Mouse (Mus musculus) spleen, embryonic (tissue): Measurements from ENCODE around the gene Foxc1.

Source experiments
- CTCF ChIA-PET: fragments of 350-600 bp; sonication (Branson Sonifier 250); formaldehyde crosslinking; loops from one replicate; lab custom pipeline; 2022; lab: Charles Lee

Gene Foxc1

DNA sequence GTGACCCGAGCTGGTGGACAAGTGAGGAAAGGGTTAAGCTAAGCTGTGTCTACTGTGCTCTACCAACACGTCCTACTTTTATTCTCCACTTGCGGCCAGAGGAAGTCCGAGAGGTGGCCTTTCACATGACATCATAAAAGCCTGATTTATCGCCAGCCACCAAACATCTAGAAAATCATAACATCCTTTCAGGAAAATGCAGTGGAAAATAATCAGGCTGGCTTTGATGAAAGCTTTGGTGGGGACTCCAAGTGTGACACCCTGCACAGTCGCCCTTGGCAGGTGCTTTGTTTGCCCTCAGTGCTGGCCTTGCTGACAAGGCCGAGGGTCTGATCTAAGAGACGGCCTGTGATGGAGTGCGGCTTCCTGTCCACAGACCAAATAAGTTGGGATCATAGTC, 23.9 kb downstream of the Foxc1 start:
- CTCF ChIA-PET, result no interaction called here

DNA sequence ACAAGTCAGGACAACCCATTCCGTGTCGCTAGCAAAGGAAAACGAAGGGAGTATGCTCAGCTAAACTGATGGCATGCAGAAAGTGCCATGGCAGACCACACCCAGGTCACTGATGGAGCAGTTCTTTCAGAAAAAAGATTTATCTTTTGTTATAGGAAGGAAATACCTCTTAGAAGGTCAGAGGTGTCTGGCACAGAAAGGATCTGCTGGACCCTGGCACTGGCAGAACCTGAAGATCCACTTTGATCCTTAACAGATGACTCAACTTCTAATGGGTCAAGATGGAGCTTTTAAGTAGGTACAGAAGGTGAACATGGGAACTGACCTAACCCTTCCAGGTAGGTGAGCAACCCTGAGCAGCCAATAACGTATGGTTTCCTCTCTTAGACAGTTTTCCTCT, 29.4 kb downstream of the Foxc1 start:
- CTCF ChIA-PET, result no interaction called here

DNA sequence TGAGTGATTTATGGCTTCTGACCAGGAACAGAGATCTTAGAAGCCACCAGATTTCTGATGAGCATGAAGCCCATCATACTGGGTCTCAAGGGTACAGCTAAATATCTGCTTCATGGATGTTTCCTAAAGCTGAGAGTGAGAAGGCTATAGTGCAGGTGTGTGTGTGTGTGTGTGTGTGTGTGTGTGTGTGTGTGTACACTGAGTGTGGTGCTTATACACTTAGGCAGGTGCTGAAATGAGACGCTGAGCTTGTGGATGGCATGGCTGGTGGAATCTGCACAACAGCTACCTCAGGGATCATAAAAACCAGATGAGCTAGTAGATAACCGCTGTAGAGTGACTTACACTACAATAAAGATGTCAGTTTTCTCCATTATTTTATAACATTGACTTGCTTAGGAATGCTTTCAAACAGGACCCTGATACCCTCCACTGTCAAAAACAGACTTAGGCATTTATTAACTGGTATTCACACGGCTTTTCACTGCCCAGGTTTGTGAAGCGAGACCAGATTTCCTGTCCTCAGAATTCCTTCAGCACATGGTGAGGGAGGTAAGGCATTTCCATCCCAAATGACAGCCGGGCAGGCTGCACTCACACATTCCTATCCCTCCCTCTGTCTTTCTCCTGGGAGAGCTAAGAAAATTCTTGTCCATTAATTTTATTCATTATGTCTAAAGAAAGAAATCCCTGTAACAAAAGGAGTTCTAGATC, 43.0 kb downstream of the Foxc1 start:
- CTCF ChIA-PET, result no interaction called here

DNA sequence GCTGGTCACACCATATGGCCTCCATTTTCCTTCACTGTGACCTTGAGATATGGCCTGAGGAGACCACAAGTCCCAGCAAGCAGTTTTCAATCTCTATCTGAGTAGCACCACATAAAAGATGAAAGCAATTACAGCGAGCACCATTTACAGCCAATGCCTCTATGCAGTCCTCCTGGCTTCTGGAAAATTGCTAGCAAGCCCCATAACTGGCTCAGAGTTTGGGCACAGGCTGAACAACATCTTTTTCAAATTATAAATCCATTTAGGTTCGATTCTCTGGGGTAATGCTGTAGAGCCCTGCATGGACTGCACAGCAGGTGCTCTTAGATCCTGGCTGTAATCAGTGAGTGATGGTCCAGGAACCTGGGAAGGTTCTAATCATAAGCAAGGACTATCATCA, 47.1 kb downstream of the Foxc1 start:
- CTCF ChIA-PET, result no interaction called here

DNA sequence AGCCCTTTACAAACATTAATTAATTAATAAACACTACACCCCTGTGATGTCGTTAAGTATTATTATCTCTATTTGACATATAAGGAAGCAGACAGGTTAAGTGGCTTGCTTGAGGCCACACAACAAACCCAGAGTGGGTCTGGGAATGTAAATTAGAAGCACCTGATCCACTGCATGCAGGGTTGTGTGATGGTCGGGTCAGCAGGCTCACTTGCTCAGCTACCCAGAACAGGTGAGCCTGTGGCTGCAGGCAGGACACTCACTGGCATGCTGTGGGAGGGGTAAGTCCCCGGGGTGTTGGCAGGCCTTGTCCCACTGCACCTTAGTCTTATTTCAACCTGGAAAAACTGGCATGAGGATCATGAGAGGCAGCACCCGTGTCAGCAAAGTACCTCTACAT, 47.6 kb downstream of the Foxc1 start:
- CTCF ChIA-PET, result no interaction called here

DNA sequence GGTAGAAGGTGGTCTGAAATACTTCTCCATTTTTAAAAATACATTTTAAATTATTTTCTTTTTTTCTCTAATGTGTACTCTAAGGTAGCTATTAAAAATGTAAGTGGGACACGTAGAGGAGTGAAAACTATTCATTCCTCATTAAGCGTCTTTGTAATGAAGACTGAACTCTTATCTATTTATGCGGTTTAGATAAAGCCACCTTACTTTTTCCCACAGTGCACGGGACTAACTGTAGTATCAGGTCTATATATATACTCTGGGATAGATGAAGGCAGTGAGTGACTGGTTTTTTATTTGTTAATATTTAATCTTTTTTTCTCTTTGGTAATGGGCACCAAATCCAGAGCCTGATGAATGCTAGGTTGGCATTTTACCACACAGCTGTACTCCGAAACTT, 53.8 kb downstream of the Foxc1 start:
- CTCF ChIA-PET, result no interaction called here
